Mouse (Mus musculus): ENCODE data around the gene Cct6b. TPM values are rescaled to one million over a fixed set of nuclear protein-coding genes. Genes with fewer than 3 reads are reported as not detected.
"Not testable (repeated sequence)": the region's sequence is repeated elsewhere in the genome, so short reads cannot be mapped to it uniquely, and the experiment has no call there.

The Cct6b gene
- total RNA-seq, 2 experiments from 2014 or later: 0.20 to 0.63 TPM

GRCm38 (mm10) chr11:82708934-82709333 lies 55.2 kb downstream of the Cct6b start:
- DNase-seq (ENCODE audit: extremely low spot score in 1 of 2, low spot score in 1 of 2): no peak

DNA sequence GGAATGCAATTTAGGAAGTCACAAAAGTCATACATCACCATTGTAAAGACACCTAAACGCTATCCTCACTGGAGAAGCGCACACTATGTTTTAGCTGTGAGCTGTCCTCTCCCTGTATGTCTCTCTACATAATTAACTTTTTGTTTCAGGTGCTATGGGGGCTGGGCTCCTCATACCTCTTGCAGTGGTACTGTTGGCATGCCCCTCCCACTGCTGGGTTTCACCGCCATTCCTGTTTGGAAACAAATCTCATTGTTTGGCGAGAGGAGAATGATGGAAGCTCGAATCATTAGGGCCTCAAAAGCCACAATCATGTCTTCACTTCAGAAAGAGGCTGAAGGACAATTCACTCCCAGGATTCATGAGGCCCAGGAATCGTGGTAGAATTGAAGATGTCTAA lies 59.0 kb downstream of the Cct6b start:
- DNase-seq (ENCODE audit: extremely low spot score in 1 of 2, low spot score in 1 of 2): no peak

GRCm38 (mm10) chr11:82699865-82700410 lies 64.2 kb downstream of the Cct6b start:
- DNase-seq (ENCODE audit: extremely low spot score in 1 of 2, low spot score in 1 of 2): no peak

DNA sequence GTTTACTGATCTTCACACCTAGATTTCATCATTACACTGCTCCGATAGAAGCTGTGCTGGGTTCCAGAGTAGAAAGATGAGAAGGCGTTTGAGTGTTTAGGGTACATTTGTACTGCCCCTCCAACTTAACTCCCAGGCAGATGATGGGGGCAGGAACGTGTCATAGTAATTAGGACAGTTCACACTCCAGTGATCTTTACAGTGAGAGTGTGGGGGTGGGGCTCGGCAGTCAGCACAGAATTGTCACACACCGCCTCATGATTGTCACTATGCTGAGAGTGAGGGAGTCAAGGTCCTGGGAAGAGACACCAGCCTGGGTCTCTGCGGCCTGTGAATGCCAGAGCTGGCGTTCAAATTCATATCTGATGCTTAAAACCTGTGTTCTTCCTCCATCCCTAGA lies 68.2 kb downstream of the Cct6b start:
- DNase-seq (ENCODE audit: extremely low spot score in 1 of 2, low spot score in 1 of 2): no peak

GRCm38 (mm10) chr11:82694947-82695346 lies 69.2 kb downstream of the Cct6b start:
- DNase-seq (ENCODE audit: extremely low spot score in 1 of 2, low spot score in 1 of 2): not testable (repeated sequence)

- DNase-seq (ENCODE audit: extremely low spot score in 1 of 2, low spot score in 1 of 2): no peak
These were observed 71.5 kb downstream of the Cct6b start for GRCm38 (mm10) chr11:82692668-82693067.

GRCm38 (mm10) chr11:82690476-82690875 lies 73.6 kb downstream of the Cct6b start:
- DNase-seq (ENCODE audit: extremely low spot score in 1 of 2, low spot score in 1 of 2): no peak

GRCm38 (mm10) chr11:82687668-82688067 lies 76.5 kb downstream of the Cct6b start:
- DNase-seq (ENCODE audit: extremely low spot score in 1 of 2, low spot score in 1 of 2): no peak

DNA sequence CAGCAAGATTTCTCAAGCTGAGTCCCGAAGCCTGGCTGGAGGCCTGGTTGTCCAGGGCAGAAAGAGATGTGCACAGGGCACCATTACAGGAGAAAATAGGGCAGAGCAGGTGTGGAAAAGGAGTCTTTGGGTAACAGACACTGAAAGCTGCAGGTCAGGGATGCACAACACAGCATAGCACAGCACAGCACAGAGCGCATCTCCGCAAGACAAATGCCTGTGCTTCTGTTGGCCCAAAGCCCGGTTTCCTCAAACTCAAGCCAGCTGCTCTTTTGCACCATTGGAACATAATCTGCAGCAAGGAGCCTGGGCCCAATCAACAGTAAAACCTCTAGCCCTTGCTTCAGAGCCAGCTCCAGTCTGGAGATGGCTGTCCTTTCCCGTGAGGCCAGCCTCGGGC lies 79.4 kb downstream of the Cct6b start:
- peak; percentile 27 to 61 for DNase-seq (ENCODE audit: extremely low spot score in 1 of 2, low spot score in 1 of 2)

DNA sequence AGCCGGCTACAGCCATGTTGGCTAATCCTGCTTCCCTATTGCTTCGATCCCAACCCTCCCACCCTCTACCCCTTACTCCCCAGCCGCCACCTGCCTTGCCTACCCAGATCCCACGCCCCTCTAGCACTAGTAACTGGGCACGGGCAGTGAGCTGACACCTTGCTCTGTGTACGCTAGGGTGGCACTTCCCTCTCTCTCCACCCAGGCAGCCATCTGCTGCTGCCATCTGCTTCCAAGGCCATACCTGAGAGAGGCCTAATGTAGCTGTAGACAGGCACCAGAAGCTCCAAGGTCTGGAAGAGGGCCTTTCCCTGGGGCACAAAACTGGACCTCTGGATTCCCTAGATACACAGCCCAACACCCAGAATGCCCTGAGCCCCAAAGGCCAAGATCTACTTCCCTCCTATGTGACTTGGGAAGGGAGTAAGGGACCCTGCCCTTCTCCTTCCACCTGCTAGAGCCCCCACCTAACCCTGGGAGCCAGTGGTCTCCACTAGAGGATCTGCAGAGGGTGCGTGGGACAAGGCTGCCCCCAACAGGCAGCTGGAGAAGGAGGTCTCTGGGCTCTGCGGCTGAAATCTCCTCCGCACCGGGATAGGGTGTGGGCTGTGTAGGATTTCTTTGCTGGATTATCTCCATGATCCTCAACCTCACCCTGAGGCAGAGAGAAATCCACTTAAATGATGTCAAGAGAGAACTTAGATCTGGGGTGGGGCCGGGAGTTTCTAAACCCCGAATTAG lies 80.2 kb downstream of the Cct6b start:
- DNase-seq (ENCODE audit: extremely low spot score in 1 of 2, low spot score in 1 of 2): peak; percentile 36 to 54

GRCm38 (mm10) chr11:82678561-82678960 lies 85.6 kb downstream of the Cct6b start:
- DNase-seq (ENCODE audit: extremely low spot score in 1 of 2, low spot score in 1 of 2): no peak

Other genes starting within 250 kb of the Cct6b start
- gene Zfp830, start within 50 bp of the Cct6b start, total RNA-seq (2021): 10 to 100 TPM; 15.0 to 17.5 TPM
- gene Lig3, start 16.8 kb upstream of the Cct6b start, total RNA-seq (2021): 10 to 100 TPM; 22.3 to 26.1 TPM
- gene Rffl, start 106.9 kb upstream of the Cct6b start, total RNA-seq (2021): 10 to 100 TPM; 13.5 to 14.5 TPM
- 10 to 100 TPM; 15.1 to 17.2 TPM for gene Rad51d, start 126.3 kb upstream of the Cct6b start, total RNA-seq (2021)
- not detected for gene Fndc8, start 127.8 kb upstream of the Cct6b start, total RNA-seq (2021)
- 10 to 100 TPM; 30.9 to 43.0 TPM for gene Nle1, start 144.1 kb upstream of the Cct6b start, total RNA-seq (2021)
- 1 to 10 TPM; 1.1 to 2.4 TPM for gene Unc45b, start 146.2 kb upstream of the Cct6b start, total RNA-seq (2021)
- 1 to 10 TPM; 3.0 to 3.4 TPM for gene Slfn5, start 187.0 kb upstream of the Cct6b start, total RNA-seq (2021)
- gene Slfn9, start 227.5 kb upstream of the Cct6b start, total RNA-seq (2021): under 1 TPM; 0.35 to 0.39 TPM